Mouse (Mus musculus) erythroblast, embryonic 14.5 days (primary cell): ENCODE measurements around the gene Rbfox1.

Source experiments
- GATA1 ChIP-seq: IDR thresholded peaks from 2 replicates; pipeline ENCODE4 v1.6.1; 2012; ENCODE audit warnings: low read length, inconsistent platforms, mixed read lengths
- TAL1 ChIP-seq: IDR thresholded peaks from 3 replicates; pipeline ENCODE4 v1.6.1; 2012; ENCODE audit warnings: low read length, inconsistent platforms, mixed read lengths

DNA sequence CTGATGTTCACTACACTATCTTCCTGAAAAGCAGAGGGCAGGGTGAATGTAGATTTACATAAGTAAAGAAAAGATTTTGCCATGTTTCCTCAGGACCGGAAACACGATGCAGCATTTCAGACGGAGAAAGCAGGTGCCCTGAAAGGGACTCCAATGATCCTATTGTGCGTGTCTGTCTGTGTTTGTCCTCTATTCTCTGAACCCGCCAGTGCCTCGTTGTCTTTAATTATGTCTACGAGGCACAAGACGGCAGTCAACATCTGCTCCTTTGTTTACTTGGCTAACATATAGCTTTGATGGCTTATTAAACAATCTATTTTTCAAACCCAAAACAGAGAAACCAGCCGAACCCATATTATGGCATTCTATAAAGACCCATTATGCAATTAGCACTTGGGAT lies 1167.3 kb downstream of the Rbfox1 start:
- no peak for TF ChIP-seq TAL1
- TF ChIP-seq GATA1: no peak
